Mouse (Mus musculus): ENCODE measurements around the gene Ltbp1. TPM values are rescaled to one million over a fixed set of nuclear protein-coding genes. Genes with fewer than 3 reads are reported as not detected.

Ltbp1 gene
- total RNA-seq, 2 experiments from 2014 or later, result 6.2 to 6.5 TPM

- no peak for DNase-seq (ENCODE audit: extremely low spot score in 1 of 2, low spot score in 2 of 2)
Observed at GRCm38 (mm10) chr17:75245085-75245484, 239.7 kb downstream of the Ltbp1 start.

GRCm38 (mm10) chr17:75248632-75249031 is 243.3 kb downstream of the Ltbp1 start:
- intact Hi-C loops (cut with DNase I), result no loop called here

More at GRCm38 (mm10) chr17:75245085-75245484, 239.7 kb downstream of the Ltbp1 start:
- intact Hi-C loops (cut with DNase I), result no loop called here

GRCm38 (mm10) chr17:75250571-75250970 is 245.2 kb downstream of the Ltbp1 start:
- intact Hi-C loops (cut with DNase I), result no loop called here
- DNase-seq (ENCODE audit: extremely low spot score in 1 of 2, low spot score in 2 of 2), result no peak

More at GRCm38 (mm10) chr17:75248632-75249031, 243.3 kb downstream of the Ltbp1 start:
- DNase-seq (ENCODE audit: extremely low spot score in 1 of 2, low spot score in 2 of 2), result no peak

- intact Hi-C loops (cut with DNase I), result no loop called here
- DNase-seq (ENCODE audit: extremely low spot score in 1 of 2, low spot score in 2 of 2), result no peak
Observed at GRCm38 (mm10) chr17:75251094-75251493, 245.7 kb downstream of the Ltbp1 start.

- intact Hi-C loops (cut with DNase I), result no loop called here
- DNase-seq (ENCODE audit: extremely low spot score in 1 of 2, low spot score in 2 of 2), result no peak
Observed at GRCm38 (mm10) chr17:75252540-75252939, 247.2 kb downstream of the Ltbp1 start.

GRCm38 (mm10) chr17:75254909-75255308 is 249.5 kb downstream of the Ltbp1 start:
- no peak for DNase-seq (ENCODE audit: extremely low spot score in 1 of 2, low spot score in 2 of 2)
- intact Hi-C loops (cut with DNase I), result no loop called here

GRCm38 (mm10) chr17:75255967-75256366 is 250.6 kb downstream of the Ltbp1 start:
- DNase-seq (ENCODE audit: extremely low spot score in 1 of 2, low spot score in 2 of 2), result no peak

GRCm38 (mm10) chr17:75258427-75258826 is 253.1 kb downstream of the Ltbp1 start:
- DNase-seq (ENCODE audit: extremely low spot score in 1 of 2, low spot score in 2 of 2), result no peak
- intact Hi-C loops (cut with DNase I), result no loop called here

More at GRCm38 (mm10) chr17:75255967-75256366, 250.6 kb downstream of the Ltbp1 start:
- intact Hi-C loops (cut with DNase I), result no loop called here

GRCm38 (mm10) chr17:75263336-75263990 is 258.1 kb downstream of the Ltbp1 start:
- intact Hi-C loops (cut with DNase I), result no loop called here
- DNase-seq (ENCODE audit: extremely low spot score in 1 of 2, low spot score in 2 of 2), result no peak

- no peak for DNase-seq (ENCODE audit: extremely low spot score in 1 of 2, low spot score in 2 of 2)
- intact Hi-C loops (cut with DNase I), result no loop called here
Observed at GRCm38 (mm10) chr17:75268506-75268905, 263.1 kb downstream of the Ltbp1 start.

- intact Hi-C loops (cut with DNase I), result no loop called here
- DNase-seq (ENCODE audit: extremely low spot score in 1 of 2, low spot score in 2 of 2), result no peak
Observed at GRCm38 (mm10) chr17:75272446-75272845, 267.1 kb downstream of the Ltbp1 start.

GRCm38 (mm10) chr17:75273272-75273671 is 267.9 kb downstream of the Ltbp1 start:
- DNase-seq (ENCODE audit: extremely low spot score in 1 of 2, low spot score in 2 of 2), result no peak
- intact Hi-C loops (cut with DNase I), result no loop called here

- intact Hi-C loops (cut with DNase I), result no loop called here
- no peak for DNase-seq (ENCODE audit: extremely low spot score in 1 of 2, low spot score in 2 of 2)
Observed at GRCm38 (mm10) chr17:75275302-75275701, 269.9 kb downstream of the Ltbp1 start.

- no peak for DNase-seq (ENCODE audit: extremely low spot score in 1 of 2, low spot score in 2 of 2)
- intact Hi-C loops (cut with DNase I), result no loop called here
Observed at GRCm38 (mm10) chr17:75278106-75278505, 272.7 kb downstream of the Ltbp1 start.

GRCm38 (mm10) chr17:75278561-75278960 is 273.2 kb downstream of the Ltbp1 start:
- no peak for DNase-seq (ENCODE audit: extremely low spot score in 1 of 2, low spot score in 2 of 2)
- intact Hi-C loops (cut with DNase I), result no loop called here

GRCm38 (mm10) chr17:75281345-75281744 is 276.0 kb downstream of the Ltbp1 start:
- intact Hi-C loops (cut with DNase I), result no loop called here
- DNase-seq (ENCODE audit: extremely low spot score in 1 of 2, low spot score in 2 of 2), result no peak

- DNase-seq (ENCODE audit: extremely low spot score in 1 of 2, low spot score in 2 of 2), result no peak
- intact Hi-C loops (cut with DNase I), result no loop called here
Observed at GRCm38 (mm10) chr17:75284876-75285708, 279.7 kb downstream of the Ltbp1 start.

GRCm38 (mm10) chr17:75292986-75293385 is 287.6 kb downstream of the Ltbp1 start:
- no peak for DNase-seq (ENCODE audit: extremely low spot score in 1 of 2, low spot score in 2 of 2)
- intact Hi-C loops (cut with DNase I), result no loop called here

- DNase-seq (ENCODE audit: extremely low spot score in 1 of 2, low spot score in 2 of 2), result no peak
- intact Hi-C loops (cut with DNase I), result no loop called here
Observed at GRCm38 (mm10) chr17:75293725-75294124, 288.4 kb downstream of the Ltbp1 start.

- no peak for DNase-seq (ENCODE audit: extremely low spot score in 1 of 2, low spot score in 2 of 2)
- intact Hi-C loops (cut with DNase I), result no loop called here
Observed at GRCm38 (mm10) chr17:75300908-75301307, 295.5 kb downstream of the Ltbp1 start.

All from left cerebral cortex, postnatal 10 days (tissue).